Mouse (Mus musculus) lung, postnatal 25 days (tissue): Measurements from ENCODE around the gene Cnn2.
A peak's percentile ranks its signal among the peaks of the same experiment; 100 is the strongest.

Source experiments
- DNase-seq: peaks from one replicate; pipeline ENCODE4 v3.0.0; 2022; ENCODE audit warnings: low spot score

Gene Cnn2

GRCm38 (mm10) chr10:80018739-80019297 is 30.4 kb downstream of the Cnn2 start:
- peak; percentile 75 for DNase-seq

GRCm38 (mm10) chr10:80019471-80020131 is 31.2 kb downstream of the Cnn2 start:
- DNase-seq, result no peak

GRCm38 (mm10) chr10:80020191-80020590 is 31.8 kb downstream of the Cnn2 start:
- DNase-seq, result no peak

GRCm38 (mm10) chr10:80020603-80021319 is 32.4 kb downstream of the Cnn2 start:
- no peak for DNase-seq

- no peak for DNase-seq
Observed at GRCm38 (mm10) chr10:80021320-80021641, 32.9 kb downstream of the Cnn2 start.

GRCm38 (mm10) chr10:80022164-80022563 is 33.8 kb downstream of the Cnn2 start:
- no peak for DNase-seq

- no peak for DNase-seq
Observed at GRCm38 (mm10) chr10:80022806-80023205, 34.4 kb downstream of the Cnn2 start.

GRCm38 (mm10) chr10:80023758-80024157 is 35.4 kb downstream of the Cnn2 start:
- no peak for DNase-seq

GRCm38 (mm10) chr10:80024229-80025043 is 36.1 kb downstream of the Cnn2 start:
- peak; percentile 70 for DNase-seq

- DNase-seq, result no peak
Observed at GRCm38 (mm10) chr10:80025044-80025347, 36.6 kb downstream of the Cnn2 start.

GRCm38 (mm10) chr10:80025463-80025862 is 37.1 kb downstream of the Cnn2 start:
- DNase-seq, result no peak

GRCm38 (mm10) chr10:80025889-80026288 is 37.5 kb downstream of the Cnn2 start:
- no peak for DNase-seq

GRCm38 (mm10) chr10:80027681-80028520 is 39.5 kb downstream of the Cnn2 start:
- no peak for DNase-seq

- no peak for DNase-seq
Observed at GRCm38 (mm10) chr10:80028521-80028846, 40.1 kb downstream of the Cnn2 start.

GRCm38 (mm10) chr10:80030191-80030590 is 41.8 kb downstream of the Cnn2 start:
- no peak for DNase-seq

GRCm38 (mm10) chr10:80030736-80031135 is 42.4 kb downstream of the Cnn2 start:
- DNase-seq, result no peak

- peak; percentile 85 for DNase-seq
Observed at GRCm38 (mm10) chr10:80032799-80033480, 44.6 kb downstream of the Cnn2 start.

GRCm38 (mm10) chr10:80033511-80034391 is 45.4 kb downstream of the Cnn2 start:
- DNase-seq, result peak; percentile 77

- DNase-seq, result no peak
Observed at GRCm38 (mm10) chr10:80035148-80035547, 46.8 kb downstream of the Cnn2 start.

- DNase-seq, result peak; percentile 74
Observed at GRCm38 (mm10) chr10:80035686-80036085, 47.3 kb downstream of the Cnn2 start.
